8 mouse cellular contexts compared by ENCODE assay signal in genomic region chr6:30526586-30527515, GRCm38 (mm10). TPM values are rescaled to one million over a fixed set of nuclear protein-coding genes. Genes with fewer than 3 reads are reported as not detected.
DNase-seq lines count a peak whose midpoint lies in the region; ATAC-seq and TF ChIP-seq lines count a peak whose summit lies in the region.

No protein-coding gene starts in this region.

- 17% methylated on average over 19 of the region's 19 CpGs for WGBS in lung, embryonic 14.5 days
- WGBS in kidney, embryonic 15.5 days, result 8% methylated on average over 19 of the region's 19 CpGs
- 9% methylated on average over 19 of the region's 19 CpGs for WGBS in midbrain, embryonic 13.5 days

- peak overlapping the region; percentile 94 for H3K27ac ChIP-seq in lung, embryonic 14.5 days (ENCODE audit: low read depth)
- peak overlapping the region; percentile 94 for H3K27ac ChIP-seq in kidney, embryonic 15.5 days
- H3K27ac ChIP-seq in midbrain, embryonic 13.5 days, result peak overlapping the region; percentile 75

- peak; percentile 84 for DNase-seq in lung, embryonic 14.5 days
- DNase-seq in lung, postnatal 14 days, result no peak
- DNase-seq in layer of hippocampus, postnatal 36 days, result no peak
- DNase-seq in adipocyte (ENCODE audit: low spot score), result no peak

- H3K4me2 ChIP-seq in lung, embryonic 14.5 days, result peak overlapping the region; percentile 37; the same call in 1 of the 2 replicates
- H3K4me2 ChIP-seq in kidney, embryonic 15.5 days, result peak overlapping the region; percentile 42
- peak overlapping the region; percentile 36 for H3K4me2 ChIP-seq in midbrain, embryonic 13.5 days (replicated peaks)

- H3K4me3 ChIP-seq in lung, embryonic 14.5 days (ENCODE audit: low read depth, low read length), result no peak overlapping the region
- 0 out of 2 replicates have a peak overlapping the region, but pooled peaks have one; percentile 2 for H3K4me3 ChIP-seq in kidney, embryonic 15.5 days (replicated peaks)
- H3K4me3 ChIP-seq in midbrain, embryonic 13.5 days (replicated peaks), result no peak overlapping the region

- H3K4me1 ChIP-seq in lung, embryonic 14.5 days (ENCODE audit: insufficient read depth), result peaks cover 22% of the 10 kb centered on the region
- H3K4me1 ChIP-seq in kidney, embryonic 15.5 days, result peaks cover 53% of the 10 kb centered on the region
- peaks cover 20% of the 10 kb centered on the region for H3K4me1 ChIP-seq in midbrain, embryonic 13.5 days (replicated peaks)

- TF ChIP-seq CTCF in lung, embryonic 14.5 days (IDR thresholded peaks at IDR 0.05; ENCODE audit: low read depth), result no peak

- H3K36me3 ChIP-seq in lung, embryonic 14.5 days (ENCODE audit: insufficient read depth), result no peaks in the 10 kb centered on the region
- no peaks in the 10 kb centered on the region for H3K36me3 ChIP-seq in kidney, embryonic 15.5 days
- H3K36me3 ChIP-seq in midbrain, embryonic 13.5 days, result no peaks in the 10 kb centered on the region

- H3K9me3 ChIP-seq in lung, embryonic 14.5 days (ENCODE audit: low read depth, low read length), result no peaks in the 10 kb centered on the region
- no peaks in the 10 kb centered on the region for H3K9me3 ChIP-seq in kidney, embryonic 15.5 days (replicated peaks)
- H3K9me3 ChIP-seq in midbrain, embryonic 13.5 days, result no peaks in the 10 kb centered on the region

- H3K27me3 ChIP-seq in lung, embryonic 14.5 days (ENCODE audit: insufficient read depth, low read length), result no peaks in the 10 kb centered on the region
- H3K27me3 ChIP-seq in kidney, embryonic 15.5 days, result no peaks in the 10 kb centered on the region
- H3K27me3 ChIP-seq in midbrain, embryonic 13.5 days, result no peaks in the 10 kb centered on the region; the same call in 1 of the 2 replicates

- H3K9ac ChIP-seq in lung, embryonic 14.5 days, result peak overlapping the region; percentile 32
- H3K9ac ChIP-seq in kidney, embryonic 15.5 days, result 0 out of 2 replicates have a peak overlapping the region, but pooled peaks have one; percentile 2
- peak overlapping the region; percentile 40 for H3K9ac ChIP-seq in midbrain, embryonic 13.5 days (replicated peaks)

- ATAC-seq in lung, embryonic 14.5 days (ENCODE audit: insufficient read depth), result peak; percentile 35
- peak; percentile 33; the same call in 1 of the 2 replicates for ATAC-seq in granulocyte monocyte progenitor cell, adult 5-6 weeks (replicated peaks; ENCODE audit: poor library complexity, severe bottlenecking)
- peak; percentile 44 for ATAC-seq in kidney, embryonic 15.5 days (replicated peaks; ENCODE audit: low FRiP score)
- ATAC-seq in midbrain, embryonic 13.5 days, result peak; percentile 86
- no peak for ATAC-seq in monocyte, adult 5-6 weeks (replicated peaks; ENCODE audit: insufficient number of reproducible peaks, low FRiP score, low TSS enrichment, poor library complexity, severe bottlenecking)

RNA-seq across cellular contexts. Expression of gene Cpa2, which starts 14.5 kb away (rescaled TPM):
- polyA plus RNA-seq in lung, embryonic 14.5 days (2014; fragmentation: Nextera tagmentation; extraction: Ambion mirVana), result 7.2 and 7.8 TPM in 2 replicates
- not detected in 2 replicates for total RNA-seq in granulocyte monocyte progenitor cell, adult 5-6 weeks (2014; fragmentation: Nextera tagmentation)
- total RNA-seq in granulocyte monocyte progenitor cell, adult 5-6 weeks (2017), result 0.30 and 1.1 TPM in 2 replicates
- 20.2 and 21.5 TPM in 2 replicates for polyA plus RNA-seq in kidney, embryonic 15.5 days (2015; fragmentation: Nextera tagmentation; extraction: Ambion mirVana)
- 7.1 and 8.5 TPM in 2 replicates for polyA plus RNA-seq in midbrain, embryonic 13.5 days (2015; fragmentation: Nextera tagmentation; extraction: Ambion mirVana)
- total RNA-seq in layer of hippocampus, postnatal 36 days (2021), result 1 to 10 TPM in 1 of 2 experiments, under 1 TPM in 1; 0.92 to 2.0 TPM
- total RNA-seq in monocyte, adult 5-6 weeks (2017), result not detected in 3 replicates

RNA-seq across cellular contexts. Expression of gene Ssmem1, which starts 17.2 kb away (rescaled TPM):
- 0.16 and 0.49 TPM in 2 replicates for polyA plus RNA-seq in lung, embryonic 14.5 days (2014; fragmentation: Nextera tagmentation; extraction: Ambion mirVana)
- not detected in 2 replicates for total RNA-seq in granulocyte monocyte progenitor cell, adult 5-6 weeks (2014; fragmentation: Nextera tagmentation)
- total RNA-seq in granulocyte monocyte progenitor cell, adult 5-6 weeks (2017), result 0.21 TPM in 1 of 2 replicates, not detected in the other
- polyA plus RNA-seq in kidney, embryonic 15.5 days (2015; fragmentation: Nextera tagmentation; extraction: Ambion mirVana), result not detected in 2 replicates
- polyA plus RNA-seq in midbrain, embryonic 13.5 days (2015; fragmentation: Nextera tagmentation; extraction: Ambion mirVana), result 0.31 TPM in 1 of 2 replicates, not detected in the other
- total RNA-seq in layer of hippocampus, postnatal 36 days (2021), result 1 to 10 TPM in 1 of 2 experiments, under 1 TPM in 1; 0.70 to 1.2 TPM
- not detected in 3 replicates for total RNA-seq in monocyte, adult 5-6 weeks (2017)

RNA-seq across cellular contexts. Expression of gene Tmem209, which starts 17.3 kb away (rescaled TPM):
- polyA plus RNA-seq in lung, embryonic 14.5 days (2014; fragmentation: Nextera tagmentation; extraction: Ambion mirVana), result 43.5 and 44.7 TPM in 2 replicates
- 45.0 and 65.8 TPM in 2 replicates for total RNA-seq in granulocyte monocyte progenitor cell, adult 5-6 weeks (2014; fragmentation: Nextera tagmentation)
- total RNA-seq in granulocyte monocyte progenitor cell, adult 5-6 weeks (2017), result 34.0 and 38.2 TPM in 2 replicates
- polyA plus RNA-seq in kidney, embryonic 15.5 days (2015; fragmentation: Nextera tagmentation; extraction: Ambion mirVana), result 44.5 and 46.6 TPM in 2 replicates
- polyA plus RNA-seq in midbrain, embryonic 13.5 days (2015; fragmentation: Nextera tagmentation; extraction: Ambion mirVana), result 42.0 and 42.1 TPM in 2 replicates
- 10 to 100 TPM; 19.2 to 25.2 TPM for total RNA-seq in layer of hippocampus, postnatal 36 days (2021)
- 17.6 to 26.6 TPM (median 17.8 TPM) in 3 replicates for total RNA-seq in monocyte, adult 5-6 weeks (2017)

RNA-seq across cellular contexts. Expression of gene Cpa4, which starts 41.3 kb away (rescaled TPM):
- polyA plus RNA-seq in lung, embryonic 14.5 days (2014; fragmentation: Nextera tagmentation; extraction: Ambion mirVana), result 0.07 and 0.14 TPM in 2 replicates
- not detected in 2 replicates for total RNA-seq in granulocyte monocyte progenitor cell, adult 5-6 weeks (2014; fragmentation: Nextera tagmentation)
- not detected in 2 replicates for total RNA-seq in granulocyte monocyte progenitor cell, adult 5-6 weeks (2017)
- 0.18 and 0.37 TPM in 2 replicates for polyA plus RNA-seq in kidney, embryonic 15.5 days (2015; fragmentation: Nextera tagmentation; extraction: Ambion mirVana)
- 2.4 and 2.5 TPM in 2 replicates for polyA plus RNA-seq in midbrain, embryonic 13.5 days (2015; fragmentation: Nextera tagmentation; extraction: Ambion mirVana)
- total RNA-seq in layer of hippocampus, postnatal 36 days (2021), result not detected
- not detected in 3 replicates for total RNA-seq in monocyte, adult 5-6 weeks (2017)
